Mouse (Mus musculus): ENCODE measurements around the gene Neurl4.

GRCm38 (mm10) chr11:69870289-69871069 is 30.4 kb upstream of the Neurl4 start:
- no peak for TF ChIP-seq CTCF (IDR thresholded peaks at IDR 0.05; ENCODE audit: control insufficient read depth, insufficient read depth, low read length)
- TF ChIP-seq POLR2A (IDR thresholded peaks at IDR 0.05; ENCODE audit: borderline replicate concordance, control insufficient read depth, low read depth, low read length) = no peak
